14 mouse cellular contexts compared by ENCODE assay signal in genomic region chr2:167203505-167204166, GRCm38 (mm10). TPM values are rescaled to one million over a fixed set of nuclear protein-coding genes. Genes with fewer than 3 reads are reported as not detected.
DNase-seq lines count a peak whose midpoint lies in the region; ATAC-seq and TF ChIP-seq lines count a peak whose summit lies in the region.
"Had no signal": no experiment of that assay in that cellular context is flagged by ENCODE, and none has a peak within 500 bp of the region (broad histone marks: within the 10 kb centered on the region; RNA-seq: fewer than 3 reads in every experiment).

No protein-coding gene starts in this region.

- H3K4me1 ChIP-seq in hindbrain, embryonic 16.5 days (ENCODE audit: control insufficient read depth, insufficient read depth, low read depth, low read length), result peaks cover 18% of the 10 kb centered on the region

- H3K27me3 ChIP-seq in hindbrain, embryonic 16.5 days (replicated peaks; ENCODE audit: control insufficient read depth, insufficient read depth, low read length), result no peaks in the 10 kb centered on the region

- peak overlapping the region; percentile 99 for H3K27ac ChIP-seq in left cerebral cortex, adult 2 months
- no peak overlapping the region for H3K27ac ChIP-seq in hindbrain, embryonic 16.5 days (ENCODE audit: low read depth, low read length)

- H3K36me3 ChIP-seq in hindbrain, embryonic 16.5 days (ENCODE audit: control insufficient read depth, insufficient read depth, low read length), result no peaks in the 10 kb centered on the region

- no peak overlapping the region for H3K9ac ChIP-seq in hindbrain, embryonic 16.5 days (ENCODE audit: low read depth, low read length)

- no peak overlapping the region for H3K4me2 ChIP-seq in hindbrain, embryonic 16.5 days (ENCODE audit: low read length)

- TF ChIP-seq CTCF in left cerebral cortex, adult 2 months (IDR thresholded peaks at IDR 0.05), result peak; percentile 63

- H3K9me3 ChIP-seq in hindbrain, embryonic 16.5 days (ENCODE audit: control insufficient read depth, low read length), result no peaks in the 10 kb centered on the region

- peak; percentile 48 for DNase-seq in CD4-positive, CD25-positive, alpha-beta regulatory T cell, adult 2 months (ENCODE audit: low read depth, low spot score)
- no peak for DNase-seq in left cerebral cortex, adult 2 months (ENCODE audit: extremely low spot score in 1 of 2, low spot score in 2 of 2)
- DNase-seq in left cerebral cortex, adult 8-10 months (ENCODE audit: low spot score in 2 of 2), result no peak
- peak; percentile 49 for DNase-seq in A20 (ENCODE audit: low read depth, low spot score)
- no peak for DNase-seq in right cerebral cortex, postnatal 25 days
- DNase-seq: cerebellum, postnatal 14 days; heart, postnatal 14 days; kidney, adult 9 months; lung, adult 18-20 months; right cerebral cortex, postnatal 4 days had no signal

- no peak overlapping the region for H3K4me3 ChIP-seq in left cerebral cortex, adult 2 months
- no peak overlapping the region for H3K4me3 ChIP-seq in hindbrain, embryonic 16.5 days (ENCODE audit: low read length)
- H3K4me3 ChIP-seq: erythroblast, embryonic 14.5 days had no signal

- intact Hi-C loops in left cerebral cortex, adult 2 months (cut with DNase I), result loop anchor here (2.0 kb wide), 1 partner anchor 131 kb away; no protein-coding TSS in a partner anchor

- no peak for ATAC-seq in CD4-positive, CD25-positive, alpha-beta regulatory T cell, adult 4 months
- ATAC-seq in megakaryocyte progenitor cell, adult 5-6 weeks (replicated peaks; ENCODE audit: poor library complexity), result 0 out of 2 replicates have a peak, but pooled peaks have one; percentile 44
- no peak for ATAC-seq in hindbrain, embryonic 16.5 days

- 65% methylated on average over 7 of the region's 7 CpGs for WGBS in hindbrain, embryonic 16.5 days

RNA-seq across cellular contexts. Expression of gene Kcnb1, which starts 13.7 kb away (rescaled TPM):
- polyA plus RNA-seq in CD4-positive, CD25-positive, alpha-beta regulatory T cell, adult 4 months (2017; shearing (Covaris generic)), result under 1 TPM; 0.22 to 0.92 TPM
- total RNA-seq in left cerebral cortex, adult 2 months (2021), result 100 to 1,000 TPM; 230 to 237 TPM
- 100 to 1,000 TPM; 158 to 198 (median 179) TPM for total RNA-seq in left cerebral cortex, adult 8-10 months (2022)
- 0.34 and 0.47 TPM in 2 replicates for total RNA-seq in megakaryocyte progenitor cell, adult 5-6 weeks (2015)
- 0.75 and 1.8 TPM in 2 replicates for total RNA-seq in megakaryocyte progenitor cell, adult 5-6 weeks (2017)
- 3.2 TPM in 2 replicates for polyA plus RNA-seq in hindbrain, embryonic 16.5 days (2015; fragmentation: Nextera tagmentation; extraction: Ambion mirVana)
- polyA plus RNA-seq: erythroblast, embryonic 14.5 days had no signal

RNA-seq across cellular contexts. Expression of gene Ptgis, which starts 36.8 kb away (rescaled TPM):
- polyA plus RNA-seq in CD4-positive, CD25-positive, alpha-beta regulatory T cell, adult 4 months (2017; shearing (Covaris generic)), result under 1 TPM in 1 of 2 experiments, not detected in 1; 0.16 TPM
- total RNA-seq in left cerebral cortex, adult 2 months (2021), result 1 to 10 TPM; 1.4 to 1.8 TPM
- 1 to 10 TPM; 1.3 to 2.6 (median 2.1) TPM for total RNA-seq in left cerebral cortex, adult 8-10 months (2022)
- not detected in 2 replicates for total RNA-seq in megakaryocyte progenitor cell, adult 5-6 weeks (2015)
- not detected in 2 replicates for total RNA-seq in megakaryocyte progenitor cell, adult 5-6 weeks (2017)
- 4.2 and 5.5 TPM in 2 replicates for polyA plus RNA-seq in hindbrain, embryonic 16.5 days (2015; fragmentation: Nextera tagmentation; extraction: Ambion mirVana)
- polyA plus RNA-seq: erythroblast, embryonic 14.5 days had no signal

Comparison
In these comparisons a context has a peak if more than half of its experiments do, and no peak if none do; other contexts are left out.
1. DNase-seq: peak in CD4-positive, CD25-positive, alpha-beta regulatory T cell, adult 2 months (single experiment) and A20 (single experiment); none in left cerebral cortex, adult 2 months (0 of 2), left cerebral cortex, adult 8-10 months (0 of 2) and right cerebral cortex, postnatal 25 days (single experiment).
2. RNA of gene Kcnb1, which starts 13.7 kb away (total RNA-seq): 230 to 237 TPM in left cerebral cortex, adult 2 months and 158 to 198 TPM in left cerebral cortex, adult 8-10 months; 0.34 to 1.8 TPM in megakaryocyte progenitor cell, adult 5-6 weeks; every median in the first group is over 10 times any median in the second.